Comparison of ENCODE assay signal across 23 mouse cellular contexts in genomic region chr16:33588845-33589244, GRCm38 (mm10).
A peak's percentile ranks its signal among the peaks of the same experiment; 100 is the strongest.
DNase-seq lines count a peak whose midpoint lies in the region; ATAC-seq lines count a peak whose summit lies in the region.
"Had no signal": no experiment of that assay in that cellular context is flagged by ENCODE, and none has a peak within 500 bp of the region (broad histone marks: within the 10 kb centered on the region; RNA-seq: fewer than 3 reads in every experiment).

No protein-coding gene starts in this region.

- no peaks in the 10 kb centered on the region for H3K36me3 ChIP-seq in forebrain, embryonic 10.5 days (replicated peaks)
- H3K36me3 ChIP-seq in forebrain, embryonic 15.5 days = no peaks in the 10 kb centered on the region
- no peaks in the 10 kb centered on the region for H3K36me3 ChIP-seq in kidney, embryonic 15.5 days
- no peaks in the 10 kb centered on the region for H3K36me3 ChIP-seq in neural tube, embryonic 13.5 days
- H3K36me3 ChIP-seq: embryonic facial prominence, embryonic 13.5 days; G1E; heart, embryonic 15.5 days had no signal

- peaks cover 73% of the 10 kb centered on the region for H3K4me1 ChIP-seq in forebrain, embryonic 10.5 days
- peaks cover 16% of the 10 kb centered on the region for H3K4me1 ChIP-seq in forebrain, embryonic 15.5 days
- H3K4me1 ChIP-seq in kidney, embryonic 15.5 days = peaks cover 72% of the 10 kb centered on the region
- peaks cover 36% of the 10 kb centered on the region for H3K4me1 ChIP-seq in neural tube, embryonic 13.5 days (replicated peaks)

- H3K27me3 ChIP-seq in forebrain, embryonic 10.5 days (ENCODE audit: poor library complexity, severe bottlenecking) = no peaks in the 10 kb centered on the region
- H3K27me3 ChIP-seq in forebrain, embryonic 15.5 days = no peaks in the 10 kb centered on the region
- no peaks in the 10 kb centered on the region for H3K27me3 ChIP-seq in kidney, embryonic 15.5 days
- H3K27me3 ChIP-seq in neural tube, embryonic 13.5 days = no peaks in the 10 kb centered on the region
- H3K27me3 ChIP-seq: embryonic facial prominence, embryonic 13.5 days; forebrain, embryonic 13.5 days; heart, embryonic 15.5 days had no signal

- no peak overlapping the region for H3K9ac ChIP-seq in forebrain, embryonic 15.5 days (replicated peaks)
- no peak overlapping the region for H3K9ac ChIP-seq in kidney, embryonic 15.5 days
- H3K9ac ChIP-seq in neural tube, embryonic 13.5 days = no peak overlapping the region
- H3K9ac ChIP-seq: embryonic facial prominence, embryonic 13.5 days; forebrain, embryonic 13.5 days; heart, embryonic 15.5 days had no signal

- ATAC-seq in forebrain, embryonic 15.5 days (replicated peaks) = no peak
- peak; percentile 44; the same call in 1 of the 2 replicates for ATAC-seq in kidney, embryonic 15.5 days (replicated peaks; ENCODE audit: low FRiP score)
- ATAC-seq in neural tube, embryonic 13.5 days (ENCODE audit: low read depth) = 0 out of 2 replicates have a peak, but pooled peaks have one; percentile 44
- ATAC-seq: CD4-positive, CD25-positive, alpha-beta regulatory T cell, adult 4 months; forebrain, embryonic 13.5 days; hindbrain, embryonic 16.5 days; inflammation-experienced regulatory T-cells, adult 6 months had no signal

- DNase-seq in forebrain, embryonic 10.5 days (ENCODE audit: extremely low spot score, low spot score) = no peak
- DNase-seq in kidney, postnatal 36 days = no peak
- no peak for DNase-seq in neural tube, embryonic 10.5 days (ENCODE audit: extremely low spot score, low spot score)
- no peak for DNase-seq in heart, adult 8-10 months (ENCODE audit: low spot score)
- DNase-seq: adrenal gland, postnatal 10 days; B cell, adult 2 months; cerebellum, adult 11 months; cerebellum, adult 8-10 months; cerebellum, postnatal 14 days; embryo, embryonic 11 days; gastrocnemius, postnatal 36 days; heart, adult 18-20 months had no signal

- H3K4me2 ChIP-seq in forebrain, embryonic 15.5 days (replicated peaks) = no peak overlapping the region
- no peak overlapping the region for H3K4me2 ChIP-seq in kidney, embryonic 15.5 days
- no peak overlapping the region for H3K4me2 ChIP-seq in neural tube, embryonic 13.5 days
- H3K4me2 ChIP-seq: embryonic facial prominence, embryonic 13.5 days; forebrain, embryonic 13.5 days; heart, embryonic 11.5 days; heart, embryonic 15.5 days had no signal

- H3K4me3 ChIP-seq in forebrain, embryonic 10.5 days = no peak overlapping the region
- no peak overlapping the region for H3K4me3 ChIP-seq in forebrain, embryonic 15.5 days
- H3K4me3 ChIP-seq in kidney, embryonic 15.5 days (replicated peaks) = no peak overlapping the region
- no peak overlapping the region for H3K4me3 ChIP-seq in neural tube, embryonic 13.5 days
- H3K4me3 ChIP-seq: embryonic facial prominence, embryonic 13.5 days; forebrain, embryonic 13.5 days; heart, embryonic 15.5 days had no signal

- no peaks in the 10 kb centered on the region for H3K9me3 ChIP-seq in forebrain, embryonic 10.5 days
- no peaks in the 10 kb centered on the region for H3K9me3 ChIP-seq in forebrain, embryonic 15.5 days
- no peaks in the 10 kb centered on the region for H3K9me3 ChIP-seq in kidney, embryonic 15.5 days (replicated peaks)
- no peaks in the 10 kb centered on the region for H3K9me3 ChIP-seq in neural tube, embryonic 13.5 days
- H3K9me3 ChIP-seq: embryonic facial prominence, embryonic 13.5 days; forebrain, embryonic 13.5 days; G1E; heart, embryonic 15.5 days had no signal

- peak overlapping the region; percentile 71 for H3K27ac ChIP-seq in forebrain, embryonic 10.5 days
- no peak overlapping the region for H3K27ac ChIP-seq in forebrain, embryonic 15.5 days (replicated peaks)
- peak overlapping the region; percentile 74; the same call in 1 of the 2 replicates for H3K27ac ChIP-seq in kidney, embryonic 15.5 days
- peak overlapping the region; percentile 23; the same call in 1 of the 2 replicates for H3K27ac ChIP-seq in neural tube, embryonic 13.5 days (replicated peaks)
- H3K27ac ChIP-seq: embryonic facial prominence, embryonic 13.5 days; forebrain, embryonic 13.5 days; heart, embryonic 15.5 days had no signal

- WGBS in forebrain, embryonic 10.5 days = 87% methylated on average over 2 of the region's 2 CpGs
- 80% methylated on average over 2 of the region's 2 CpGs for WGBS in forebrain, embryonic 15.5 days
- WGBS in kidney, embryonic 15.5 days = 22% methylated on average over 2 of the region's 2 CpGs
- 44% methylated on average over 2 of the region's 2 CpGs for WGBS in neural tube, embryonic 13.5 days
